Mouse (Mus musculus) R1 (cell line): ENCODE data around the gene Hes5.

Source experiments
- DNase-seq: peaks from one replicate; pipeline ENCODE4 v3.0.0-alpha.2; 2018; ENCODE audit warnings: low read depth, low spot score

Hes5 gene

GRCm38 (mm10) chr4:154942632-154943322 lies 17.9 kb upstream of the Hes5 start:
- peak; percentile 70 for DNase-seq

- no peak for DNase-seq
Observed at GRCm38 (mm10) chr4:154943323-154944039, 17.2 kb upstream of the Hes5 start.

GRCm38 (mm10) chr4:154944121-154944590 lies 16.6 kb upstream of the Hes5 start:
- DNase-seq: peak; percentile 95

GRCm38 (mm10) chr4:154946319-154946718 lies 14.4 kb upstream of the Hes5 start:
- DNase-seq: peak; percentile 96

GRCm38 (mm10) chr4:154948066-154948939 lies 12.4 kb upstream of the Hes5 start:
- no peak for DNase-seq

- no peak for DNase-seq
Observed at GRCm38 (mm10) chr4:154948940-154949588, 11.7 kb upstream of the Hes5 start.

- DNase-seq: no peak
Observed at GRCm38 (mm10) chr4:154949589-154949982, 11.1 kb upstream of the Hes5 start.

- DNase-seq: no peak
Observed at GRCm38 (mm10) chr4:154952461-154953241, 8.1 kb upstream of the Hes5 start.

GRCm38 (mm10) chr4:154956604-154957003 lies 4.1 kb upstream of the Hes5 start:
- no peak for DNase-seq

GRCm38 (mm10) chr4:154957289-154957993 lies 3.3 kb upstream of the Hes5 start:
- no peak for DNase-seq

GRCm38 (mm10) chr4:154958171-154958570 lies 2.6 kb upstream of the Hes5 start:
- DNase-seq: peak; percentile 64

- no peak for DNase-seq
Observed at GRCm38 (mm10) chr4:154958621-154959020, 2.1 kb upstream of the Hes5 start.

- no peak for DNase-seq
Observed at GRCm38 (mm10) chr4:154960021-154960689, 568 bp upstream of the Hes5 start.

- peak; percentile 75 for DNase-seq
Observed at GRCm38 (mm10) chr4:154961226-154961738, 559 bp downstream of the Hes5 start.

GRCm38 (mm10) chr4:154961911-154962310 lies 1.2 kb downstream of the Hes5 start:
- no peak for DNase-seq

GRCm38 (mm10) chr4:154962683-154963082 lies 2.0 kb downstream of the Hes5 start:
- DNase-seq: no peak

GRCm38 (mm10) chr4:154963190-154963836 lies 2.6 kb downstream of the Hes5 start:
- DNase-seq: no peak

- peak; percentile 90 for DNase-seq
Observed at GRCm38 (mm10) chr4:154963901-154964580, 3.3 kb downstream of the Hes5 start, which contains the start of gene Pank4. TSS of gene Pank4 (plus strand) at chr4:154964123.
